Mouse (Mus musculus) hindbrain, embryonic 14.5 days (tissue): ENCODE data around the gene Plekha5. TPM values are rescaled to one million over a fixed set of nuclear protein-coding genes. Genes with fewer than 3 reads are reported as not detected.

Source experiments
- ATAC-seq: fragments of 200-750 bp; cut with Nextera tagmentation; 2 replicates; pipeline ENCODE4 v1.8.0; 2017; ENCODE audit warnings: moderate number of reproducible peaks, mild to moderate bottlenecking, moderate TSS enrichment, moderate library complexity; ENCODE audit not compliant: low FRiP score
- DNase-seq: peaks from one replicate; pipeline ENCODE4 v3.0.0-alpha.2; 2015; ENCODE audit warnings: low spot score
- H3K27ac ChIP-seq: fragments of 300-500 bp; sonication (generic); 2 replicates; pipeline ENCODE4 v1.5.1; 2014; ENCODE audit warnings: mild to moderate bottlenecking, moderate library complexity
- H3K27me3 ChIP-seq: fragments of 300-500 bp; sonication (generic); 2 replicates; pipeline ENCODE4 v1.6.1; 2014; ENCODE audit warnings: mild to moderate bottlenecking, low read length, mixed read lengths; ENCODE audit not compliant: control insufficient read depth, insufficient read depth
- H3K36me3 ChIP-seq: fragments of 300-500 bp; sonication (generic); replicated peaks from 2 replicates; pipeline ENCODE4 v1.6.1; 2014; ENCODE audit not compliant: control insufficient read depth, insufficient read depth
- H3K4me1 ChIP-seq: fragments of 300-500 bp; sonication (generic); replicated peaks from 2 replicates; pipeline ENCODE4 v1.6.1; 2014; ENCODE audit warnings: antibody characterized with exemption, low read length, mixed read lengths; ENCODE audit not compliant: control insufficient read depth, insufficient read depth
- H3K4me2 ChIP-seq: fragments of 300-500 bp; sonication (generic); replicated peaks from 2 replicates; pipeline ENCODE4 v1.6.1; 2014; ENCODE audit warnings: mild to moderate bottlenecking, moderate library complexity
- H3K4me3 ChIP-seq: fragments of 300-500 bp; sonication (generic); replicated peaks from 2 replicates; pipeline ENCODE4 v1.5.1; 2014; ENCODE audit warnings: mild to moderate bottlenecking, low read length
- H3K9ac ChIP-seq: fragments of 300-500 bp; sonication (generic); 2 replicates; pipeline ENCODE4 v1.6.1; 2014
- H3K9me3 ChIP-seq: fragments of 300-500 bp; sonication (generic); 2 replicates; pipeline ENCODE4 v1.6.1; 2016; ENCODE audit warnings: low read length; ENCODE audit not compliant: control insufficient read depth
- WGBS: fragments of 180-500 bp; shearing (Covaris S2); extraction: QIAGEN DNeasy Blood & Tissue Kit; methylation state at CpG from one replicate; pipeline ENCODE4 v1.1.7; 2014; 5-methylcytosine and 5-hydroxymethylcytosine counted together
- polyA plus RNA-seq: library from polyadenylated mRNA; unstranded; fragments of >200 nt; fragmentation: Nextera tagmentation; extraction: Ambion mirVana; gene quantifications from 2 replicates; pipeline ENCODE4 v1.2.1, GENCODE M21; 2014

The Plekha5 gene
- polyA plus RNA-seq, 1 experiment from 2014 or later: 37.8 TPM

DNA sequence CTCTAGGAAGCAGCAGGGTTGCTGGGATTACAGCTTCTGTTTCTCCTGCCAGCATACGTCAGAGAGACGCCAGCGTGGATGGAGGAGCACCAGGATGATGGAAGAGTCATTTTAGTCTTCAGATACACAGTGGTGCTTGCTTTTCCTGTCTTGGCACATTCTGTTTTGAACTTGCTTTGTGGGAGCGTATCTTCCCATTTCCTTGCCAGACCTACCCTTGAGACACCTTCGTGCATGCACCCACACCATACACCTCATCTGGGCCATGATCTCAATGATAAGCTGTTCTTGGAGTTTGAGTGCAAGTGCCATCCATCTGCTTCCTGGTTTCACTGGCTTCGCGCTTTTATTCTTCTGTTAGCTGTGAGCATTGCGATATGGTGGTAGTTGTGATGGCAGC is 28.9 kb downstream of the Plekha5 start:
- H3K27me3 ChIP-seq: no peaks in the 10 kb centered on the region
- no peak for DNase-seq

GRCm38 (mm10) chr6:140453454-140453853 is 29.6 kb downstream of the Plekha5 start:
- no peak for DNase-seq
- Histone ChIP-seq H3K9ac (no peak overlapping the region), H3K27ac (no peak overlapping the region), H3K4me3 (no peak overlapping the region), H3K4me1 (peaks cover 12% of the 10 kb centered on the region; the same call in 1 of the 2 replicates), H3K9me3 (no peaks in the 10 kb centered on the region), H3K27me3 (no peaks in the 10 kb centered on the region), H3K36me3 (no peaks in the 10 kb centered on the region), H3K4me2 (no peak overlapping the region)
- WGBS: 93% methylated on average over 5 of the region's 5 CpGs
- ATAC-seq: no peak

More for the DNA sequence above, 28.9 kb downstream of the Plekha5 start:
- Histone ChIP-seq H3K27ac (no peak overlapping the region), H3K4me1 (peaks cover 12% of the 10 kb centered on the region; the same call in 1 of the 2 replicates), H3K9me3 (no peaks in the 10 kb centered on the region), H3K9ac (no peak overlapping the region), H3K4me3 (no peak overlapping the region), H3K36me3 (no peaks in the 10 kb centered on the region), H3K4me2 (no peak overlapping the region)
- no peak for ATAC-seq
- 98% methylated on average over 8 of the region's 8 CpGs for WGBS

- DNase-seq: no peak
- H3K36me3 ChIP-seq: no peaks in the 10 kb centered on the region
- no peak for ATAC-seq
- H3K4me1 ChIP-seq: peaks cover 12% of the 10 kb centered on the region; the same call in 1 of the 2 replicates
- H3K4me2 ChIP-seq: no peak overlapping the region
- no peaks in the 10 kb centered on the region for H3K27me3 ChIP-seq
- H3K27ac ChIP-seq: no peak overlapping the region
- no peak overlapping the region for H3K9ac ChIP-seq
- 90% methylated on average over 3 of the region's 3 CpGs for WGBS
- H3K4me3 ChIP-seq: no peak overlapping the region
- no peaks in the 10 kb centered on the region for H3K9me3 ChIP-seq
Measured at GRCm38 (mm10) chr6:140454388-140454787, 30.5 kb downstream of the Plekha5 start.

GRCm38 (mm10) chr6:140455851-140456250 is 32.0 kb downstream of the Plekha5 start:
- H3K36me3 ChIP-seq: no peaks in the 10 kb centered on the region
- H3K9me3 ChIP-seq: no peaks in the 10 kb centered on the region
- no peak overlapping the region for H3K4me3 ChIP-seq
- peaks cover 12% of the 10 kb centered on the region; the same call in 1 of the 2 replicates for H3K4me1 ChIP-seq
- no peak overlapping the region for H3K27ac ChIP-seq
- DNase-seq (no peak), ATAC-seq (no peak)
- H3K27me3 ChIP-seq: no peaks in the 10 kb centered on the region
- no peak overlapping the region for H3K4me2 ChIP-seq
- H3K9ac ChIP-seq: no peak overlapping the region
- 56% methylated on average over 3 of the region's 3 CpGs for WGBS

DNA sequence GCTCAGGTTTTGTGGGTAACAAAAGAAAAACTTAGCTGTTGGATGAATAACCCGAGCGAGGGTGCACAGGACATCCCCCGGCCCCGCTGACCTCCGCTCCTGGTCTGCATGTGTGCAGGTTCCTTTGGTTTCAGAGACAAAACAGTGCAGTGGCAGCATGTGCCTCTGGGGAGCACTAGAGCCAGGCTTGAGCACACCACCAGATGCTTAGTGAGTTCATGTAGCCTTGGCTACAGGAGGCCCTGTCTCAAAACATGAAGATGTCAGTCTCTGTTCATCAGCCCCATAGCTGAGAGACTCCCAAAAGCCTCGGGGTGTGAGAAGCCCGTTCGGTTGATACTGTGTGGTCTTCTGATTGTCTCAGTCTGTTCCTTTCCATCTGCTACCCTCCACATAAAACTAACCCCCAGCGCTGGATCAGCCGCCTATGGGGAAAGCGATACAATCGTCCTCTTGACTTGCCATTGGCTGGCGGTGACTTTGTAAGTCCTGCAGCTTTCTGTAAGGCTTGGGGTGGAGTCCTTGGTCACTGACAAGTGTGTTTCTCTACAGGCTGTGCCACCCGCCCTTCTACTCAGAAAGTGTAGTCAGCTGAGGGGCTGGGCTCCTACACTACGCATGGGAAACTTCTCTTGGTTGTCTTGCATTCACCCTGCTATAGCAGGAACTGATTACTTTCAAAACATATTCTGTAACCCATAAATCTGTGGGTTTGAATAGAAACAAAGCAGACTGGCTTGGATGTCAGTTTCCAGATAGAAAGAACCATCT is 32.7 kb downstream of the Plekha5 start:
- no peak overlapping the region for H3K4me2 ChIP-seq
- H3K27ac ChIP-seq: no peak overlapping the region
- no peaks in the 10 kb centered on the region for H3K27me3 ChIP-seq
- WGBS: 81% methylated on average over 15 of the region's 15 CpGs
- H3K9ac ChIP-seq: no peak overlapping the region
- peak; percentile 51; the same call in 1 of the 2 replicates for ATAC-seq
- no peak for DNase-seq
- H3K4me1 ChIP-seq: peaks cover 12% of the 10 kb centered on the region; the same call in 1 of the 2 replicates
- H3K9me3 ChIP-seq: no peaks in the 10 kb centered on the region
- H3K4me3 ChIP-seq: no peak overlapping the region
- H3K36me3 ChIP-seq: no peaks in the 10 kb centered on the region

DNA sequence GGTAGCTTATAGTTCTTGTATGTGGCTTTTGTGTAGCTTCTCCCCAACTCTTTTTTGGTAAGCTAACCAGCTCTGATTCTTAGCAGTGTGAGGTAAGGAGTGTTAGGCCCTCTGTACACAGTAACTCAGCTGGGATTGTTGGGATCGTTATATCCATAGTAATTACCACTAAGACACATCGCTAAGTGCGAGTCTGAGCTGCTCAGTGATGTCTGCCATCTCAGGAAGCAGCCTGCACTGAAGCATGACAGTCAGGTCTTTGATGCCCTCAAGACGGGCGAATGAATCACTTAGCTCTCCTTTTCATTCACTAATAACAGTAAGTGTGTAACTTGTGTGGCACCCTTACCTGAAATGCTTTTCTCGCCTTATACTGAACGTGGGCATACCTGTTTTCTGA is 36.5 kb downstream of the Plekha5 start:
- H3K27me3 ChIP-seq: no peaks in the 10 kb centered on the region
- 68% methylated on average over 7 of the region's 7 CpGs for WGBS
- H3K4me3 ChIP-seq: no peak overlapping the region
- no peaks in the 10 kb centered on the region for H3K36me3 ChIP-seq
- H3K4me1 ChIP-seq: peaks cover 8% of the 10 kb centered on the region; the same call in 1 of the 2 replicates
- H3K9me3 ChIP-seq: no peaks in the 10 kb centered on the region
- no peak overlapping the region for H3K4me2 ChIP-seq
- DNase-seq: no peak
- ATAC-seq: no peak
- H3K27ac ChIP-seq: no peak overlapping the region
- no peak overlapping the region for H3K9ac ChIP-seq

- no peaks in the 10 kb centered on the region for H3K9me3 ChIP-seq
- no peak overlapping the region for H3K27ac ChIP-seq
- H3K4me1 ChIP-seq: no peaks in the 10 kb centered on the region
- H3K36me3 ChIP-seq: no peaks in the 10 kb centered on the region
- no peaks in the 10 kb centered on the region for H3K27me3 ChIP-seq
- H3K4me2 ChIP-seq: no peak overlapping the region
- DNase-seq (no peak), ATAC-seq (no peak)
- 93% methylated on average over 6 of the region's 6 CpGs for WGBS
- no peak overlapping the region for H3K9ac ChIP-seq
- no peak overlapping the region for H3K4me3 ChIP-seq
Measured at GRCm38 (mm10) chr6:140464818-140465217, 41.0 kb downstream of the Plekha5 start.

DNA sequence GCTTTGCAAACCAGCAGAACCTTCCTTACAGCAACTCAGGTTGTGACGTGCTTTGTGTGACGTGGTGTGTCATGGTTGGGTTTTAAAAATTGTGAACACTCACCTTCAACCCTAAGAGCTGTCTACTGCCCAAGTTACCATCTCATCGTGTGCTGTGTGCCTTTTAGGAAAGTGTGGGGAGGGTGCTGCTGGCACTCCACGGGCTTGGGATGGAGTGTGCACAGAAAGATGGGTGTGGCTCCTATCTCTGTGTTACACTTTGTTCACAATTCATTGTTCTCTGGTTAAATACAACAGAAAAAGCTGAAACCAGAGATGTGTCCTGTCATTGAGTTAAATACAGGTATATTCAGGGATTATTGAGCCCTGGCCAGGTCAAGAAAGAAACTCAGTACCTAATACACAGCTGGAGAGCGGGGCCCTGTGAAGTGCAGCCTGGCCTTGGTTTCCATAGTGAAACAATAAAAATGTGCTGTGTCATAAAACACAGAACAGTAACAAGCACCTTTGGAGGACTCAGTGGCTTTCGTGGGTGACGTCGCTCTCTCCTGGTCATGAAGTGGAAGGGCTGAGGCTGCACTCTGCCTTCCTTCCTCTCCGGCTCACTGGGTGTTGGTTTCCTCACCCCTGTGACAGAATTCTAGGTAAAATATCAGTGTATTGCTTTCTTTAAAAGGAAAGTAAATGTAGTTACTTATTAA is 42.2 kb downstream of the Plekha5 start:
- no peaks in the 10 kb centered on the region for H3K4me1 ChIP-seq
- no peaks in the 10 kb centered on the region for H3K36me3 ChIP-seq
- no peaks in the 10 kb centered on the region for H3K27me3 ChIP-seq
- WGBS: 83% methylated on average over 9 of the region's 9 CpGs
- no peak overlapping the region for H3K4me3 ChIP-seq
- no peak overlapping the region for H3K27ac ChIP-seq
- no peak for ATAC-seq
- no peak overlapping the region for H3K4me2 ChIP-seq
- H3K9me3 ChIP-seq: no peaks in the 10 kb centered on the region
- no peak for DNase-seq
- no peak overlapping the region for H3K9ac ChIP-seq

GRCm38 (mm10) chr6:140466841-140467240 is 43.0 kb downstream of the Plekha5 start:
- 76% methylated on average over 6 of the region's 6 CpGs for WGBS
- H3K9me3 ChIP-seq: no peaks in the 10 kb centered on the region
- no peaks in the 10 kb centered on the region for H3K36me3 ChIP-seq
- no peak overlapping the region for H3K27ac ChIP-seq
- H3K4me2 ChIP-seq: no peak overlapping the region
- H3K4me1 ChIP-seq: no peaks in the 10 kb centered on the region
- no peak overlapping the region for H3K9ac ChIP-seq
- ATAC-seq (no peak), DNase-seq (no peak)
- H3K27me3 ChIP-seq: no peaks in the 10 kb centered on the region
- H3K4me3 ChIP-seq: no peak overlapping the region
